Mouse (Mus musculus) erythroid progenitor cell, adult 5-6 weeks (primary cell): ENCODE results near the gene Alk. TPM values are rescaled to one million over a fixed set of nuclear protein-coding genes. Genes with fewer than 3 reads are reported as not detected.

ENCODE experiments used
- ATAC-seq: replicated peaks from 2 replicates; pipeline ENCODE4 v1.8.0; 2016; ENCODE audit warnings: moderate number of reproducible peaks, mild to moderate bottlenecking, moderate TSS enrichment, inconsistent platforms; ENCODE audit not compliant: poor library complexity, low FRiP score, severe bottlenecking
- total RNA-seq, 2 experiments: library from RNA; stranded (forward) in 1 of 2; stranded (reverse) in 1 of 2; fragments of 150-400 nt in 1 of 2; fragments of 186-747, 209-891 nt in 1 of 2; gene quantifications; 2 replicates each; pipeline versions ENCODE4 v1.2.3 to v1.2.4; 2015 to 2017; ENCODE audit warnings: low replicate concordance in 2 of 2

Gene Alk
- not detected in 2 replicates for total RNA-seq (2015; ENCODE audit: low replicate concordance)
- not detected in 2 replicates for total RNA-seq (2017; ENCODE audit: low replicate concordance)

DNA sequence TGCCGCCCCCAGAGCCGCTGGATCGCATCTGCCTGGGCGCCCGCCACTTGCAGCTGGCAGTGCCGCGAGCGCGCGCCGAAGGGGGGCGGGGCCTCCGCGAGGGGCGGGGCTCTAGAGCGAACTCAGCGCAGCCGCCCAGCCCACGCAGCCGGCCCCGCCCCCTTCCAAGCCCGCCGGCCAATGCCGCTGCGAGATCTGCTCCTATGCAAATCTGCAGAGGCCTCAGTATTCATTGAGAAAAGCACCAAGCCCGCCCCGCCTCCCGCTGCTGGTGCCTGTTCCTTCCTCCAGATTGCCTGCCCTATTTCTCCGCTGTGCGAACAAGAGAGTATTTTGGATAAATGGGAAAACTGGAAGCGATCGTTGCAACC, at the start of gene Alk:
Gene Alk, minus strand, starts transcription at position 18 of the 371 bp plus-strand sequence.
- no peak for ATAC-seq

DNA sequence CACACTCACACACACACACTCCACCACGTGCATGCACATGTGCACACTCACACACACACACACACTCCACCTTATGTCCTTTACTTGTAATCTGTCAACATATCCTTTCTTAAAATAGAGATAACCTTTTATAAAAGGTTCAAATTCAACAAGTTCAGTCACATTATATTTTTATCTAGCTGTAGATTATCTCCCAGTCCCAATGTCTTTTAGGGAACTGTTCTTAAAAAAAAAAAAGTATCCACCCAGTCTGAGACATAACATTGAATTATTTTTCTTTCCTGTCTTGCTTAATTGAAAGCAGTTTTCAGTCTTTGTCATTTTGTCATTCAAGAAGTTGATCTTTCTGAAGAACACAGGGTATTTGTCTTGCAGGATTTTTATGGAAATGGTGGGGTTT, 48.4 kb upstream of the Alk start:
- no peak for ATAC-seq

DNA sequence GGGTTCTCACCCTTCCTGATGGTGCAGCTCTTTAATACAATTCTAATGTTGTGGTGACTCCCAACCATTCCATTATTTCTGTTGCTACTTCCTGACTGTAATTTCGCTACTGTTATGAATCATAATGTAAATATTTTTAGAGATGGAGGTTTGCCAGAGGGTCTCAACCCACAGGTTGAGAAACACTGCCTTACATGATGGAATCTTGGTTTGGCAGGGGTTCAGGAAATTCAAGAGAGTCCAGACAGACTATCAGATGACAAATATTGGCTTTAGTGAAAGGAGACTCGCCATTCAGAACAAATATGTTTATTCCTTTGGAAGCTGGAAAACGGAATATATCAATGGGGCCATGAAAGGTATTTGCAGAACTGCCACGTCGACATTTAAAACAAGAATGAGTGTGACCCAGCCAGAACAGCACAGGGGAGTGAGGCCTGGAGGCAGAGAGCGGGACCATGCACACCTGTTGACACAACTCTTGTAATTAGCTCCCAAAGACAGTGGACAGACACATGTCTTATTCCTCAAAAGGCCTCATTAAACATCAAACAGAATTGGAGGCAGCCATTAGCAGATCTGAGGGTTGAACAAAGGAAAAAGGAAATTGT, 44.3 kb upstream of the Alk start:
- ATAC-seq: no peak

DNA sequence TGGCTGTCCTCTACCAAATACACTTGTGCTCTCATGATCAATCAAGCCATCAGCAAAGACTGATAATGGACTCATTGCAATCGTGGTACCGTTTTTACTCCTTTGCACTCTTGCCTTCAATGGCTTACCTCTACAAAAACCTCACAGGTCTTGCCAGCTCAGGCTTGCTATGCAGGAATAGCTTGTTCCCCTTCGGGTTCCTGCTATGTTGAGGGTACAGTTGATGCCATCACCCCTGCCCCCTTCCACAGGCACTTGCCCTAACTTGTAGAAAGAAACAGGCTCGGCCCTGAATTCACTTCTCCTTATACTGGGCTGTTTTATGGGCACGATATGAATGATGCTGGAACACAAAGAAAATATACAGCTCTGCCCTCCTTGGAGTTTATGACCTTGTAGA, 41.7 kb upstream of the Alk start:
- ATAC-seq: no peak

DNA sequence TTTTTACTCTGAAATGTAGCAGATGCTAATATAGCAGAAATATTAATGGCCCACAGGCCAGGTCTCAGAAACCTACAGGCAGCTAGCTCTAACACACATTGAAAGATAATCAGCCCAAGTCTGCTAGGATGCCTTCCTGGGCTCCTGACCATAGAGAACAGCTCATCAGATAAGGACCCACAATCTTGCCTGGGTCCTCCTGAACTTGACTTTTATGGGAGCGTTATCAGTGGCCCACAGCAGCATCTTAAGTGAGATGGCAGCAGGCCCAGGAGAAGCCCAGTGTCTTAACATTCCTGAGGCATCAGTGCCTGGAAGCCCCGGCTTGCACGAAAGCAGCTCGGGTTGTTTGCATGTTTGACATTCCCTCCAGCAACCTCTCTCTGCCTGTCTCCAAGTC, 35.7 kb upstream of the Alk start:
- ATAC-seq: no peak

DNA sequence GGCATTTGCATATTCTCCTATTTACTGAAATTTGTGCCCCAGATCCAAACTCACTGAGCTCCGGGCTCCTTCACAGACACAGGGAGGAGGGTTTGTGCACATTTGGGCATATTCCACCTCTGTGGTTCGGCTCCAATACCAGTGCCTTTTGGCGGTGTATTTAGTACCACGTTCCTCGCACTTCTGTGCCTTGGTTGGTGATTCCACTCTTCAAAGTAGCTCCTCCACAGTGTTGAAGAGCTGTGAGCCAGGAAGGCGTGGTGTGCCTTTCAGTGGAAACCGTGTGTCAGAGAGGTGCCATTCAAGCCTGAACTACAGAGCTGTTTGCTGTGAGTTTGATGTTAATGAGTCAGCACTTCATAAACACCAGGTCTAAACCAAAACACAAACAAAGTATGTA, 35.0 kb upstream of the Alk start:
- no peak for ATAC-seq

DNA sequence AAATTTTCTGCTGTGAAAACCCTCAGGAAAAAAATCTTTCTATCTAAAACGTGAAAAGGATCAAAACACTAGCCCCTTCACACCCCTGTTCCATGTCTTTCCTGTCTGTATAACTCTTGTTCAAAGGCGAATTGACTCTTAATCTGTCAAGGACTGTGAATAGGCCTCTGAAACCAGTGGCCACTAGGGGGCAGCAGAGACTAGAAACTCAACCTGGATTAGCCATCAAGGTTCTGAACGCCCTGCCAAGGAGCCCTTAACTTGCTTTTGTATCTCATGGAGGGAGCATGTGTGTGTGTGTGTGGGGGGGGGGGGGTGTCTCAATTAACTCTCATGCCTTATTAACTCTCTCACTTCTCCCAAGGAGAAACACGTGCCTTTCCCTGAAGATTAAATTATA, 1.8 kb upstream of the Alk start:
- ATAC-seq: no peak

DNA sequence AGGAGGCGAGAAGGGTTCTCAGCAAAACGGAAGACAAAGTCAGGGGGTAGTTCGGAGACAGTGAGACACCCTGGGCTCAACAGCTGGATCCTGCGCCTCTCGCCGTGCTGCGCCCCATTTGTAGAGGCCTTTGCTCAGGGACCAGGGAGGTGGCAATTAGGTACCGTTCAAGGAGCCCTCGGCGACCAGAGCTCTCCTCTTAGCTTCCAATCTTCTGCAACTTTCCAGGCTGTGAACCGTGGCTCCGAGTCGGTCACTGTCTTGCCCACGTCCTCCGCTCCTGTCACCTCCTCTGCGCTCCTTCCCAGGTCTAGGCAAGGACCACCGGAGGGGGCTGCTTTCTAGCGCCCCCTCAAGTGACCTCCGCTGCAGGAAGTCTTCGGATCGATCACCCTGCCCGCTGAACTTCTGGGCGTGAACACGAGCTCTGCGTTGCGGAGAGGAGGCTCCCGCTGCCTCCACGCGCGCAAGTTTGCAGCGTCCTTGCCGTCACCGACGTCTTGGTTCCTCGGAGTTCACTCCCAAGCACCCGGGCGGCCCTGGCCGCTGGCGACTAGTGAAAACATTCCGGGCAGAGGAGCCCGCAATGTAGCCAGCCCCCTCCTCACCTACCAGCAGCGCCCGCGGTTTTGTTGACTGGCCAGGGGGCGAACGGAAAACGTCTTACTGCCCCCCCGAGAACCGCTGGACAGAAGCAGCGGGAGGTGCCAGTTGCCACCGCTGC, 379 bp downstream of the Alk start:
- no peak for ATAC-seq

DNA sequence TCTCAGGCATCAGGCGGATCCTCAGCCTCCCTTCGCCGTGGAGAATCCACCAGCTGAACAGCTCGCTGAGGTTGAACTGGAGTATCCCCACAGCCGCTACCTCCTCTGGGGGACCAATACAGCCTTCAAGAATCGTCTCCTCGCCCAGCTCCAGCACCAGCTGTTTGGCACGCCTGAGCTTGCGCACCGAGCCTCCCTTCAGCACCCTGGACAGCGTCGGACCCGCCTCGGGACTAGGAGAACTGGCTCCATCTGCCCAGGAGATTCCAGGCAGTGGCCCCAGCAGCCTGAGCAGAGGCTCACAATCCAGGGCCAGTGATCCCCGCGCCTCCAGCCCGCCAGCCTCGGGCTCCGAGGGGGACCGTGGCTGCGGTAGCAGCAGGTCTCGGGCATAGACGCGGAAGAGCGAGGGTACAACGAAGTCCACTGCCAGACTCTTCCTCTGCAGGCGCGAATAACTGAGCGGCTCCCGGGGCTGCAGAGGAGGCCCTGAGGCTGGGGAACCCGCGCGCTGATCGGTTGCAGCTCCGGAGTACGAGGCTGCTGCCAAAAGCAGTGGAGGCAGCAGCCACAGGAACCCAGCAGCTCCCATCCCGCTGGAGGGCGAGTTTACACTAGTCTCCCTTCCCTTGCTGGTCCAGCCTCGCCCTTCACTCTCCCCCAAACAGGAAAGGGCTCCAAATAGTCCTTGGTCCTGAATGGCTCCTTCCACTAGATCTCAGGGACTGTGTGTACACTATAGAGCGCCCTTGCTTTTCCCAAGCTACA, 1.1 kb downstream of the Alk start:
- no peak for ATAC-seq

DNA sequence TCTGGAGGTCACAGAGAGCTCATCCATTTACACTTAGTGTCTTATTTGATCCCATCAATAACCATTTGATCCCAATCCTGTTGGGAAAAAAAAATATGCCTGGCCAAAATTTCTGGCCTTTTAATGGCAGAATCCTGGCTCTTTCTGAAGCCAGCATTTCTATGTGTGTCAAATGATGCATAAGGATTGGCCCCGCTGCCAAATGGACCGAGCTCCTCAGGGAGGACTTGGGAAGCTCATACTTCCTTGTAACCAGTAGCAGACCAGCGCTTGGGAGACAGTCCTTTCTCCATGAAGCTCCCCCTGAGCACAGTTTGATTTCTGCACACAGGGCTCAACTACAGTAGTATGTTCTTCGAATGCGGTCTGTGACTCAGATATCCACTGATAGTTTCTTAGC, 3.6 kb downstream of the Alk start:
- ATAC-seq: no peak

DNA sequence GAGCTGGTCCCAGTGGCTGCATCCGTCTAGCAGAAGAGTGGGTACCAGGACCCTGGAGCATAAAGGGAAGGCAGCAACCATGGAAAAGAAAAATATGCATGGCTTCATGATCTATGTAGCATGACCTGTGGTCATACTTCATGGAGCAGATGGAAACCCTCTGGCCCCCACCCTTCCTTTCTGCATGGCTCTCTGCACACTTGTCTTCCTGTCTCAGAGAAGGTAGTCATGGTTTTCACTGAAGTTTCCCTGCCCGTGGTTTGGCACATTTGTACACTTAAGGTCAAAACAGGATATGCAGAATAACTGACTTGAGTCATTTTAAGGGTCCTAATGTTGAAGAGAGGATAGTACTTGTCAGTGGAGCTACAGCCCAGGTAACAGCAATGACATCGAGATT, 16.8 kb downstream of the Alk start:
- ATAC-seq: no peak

DNA sequence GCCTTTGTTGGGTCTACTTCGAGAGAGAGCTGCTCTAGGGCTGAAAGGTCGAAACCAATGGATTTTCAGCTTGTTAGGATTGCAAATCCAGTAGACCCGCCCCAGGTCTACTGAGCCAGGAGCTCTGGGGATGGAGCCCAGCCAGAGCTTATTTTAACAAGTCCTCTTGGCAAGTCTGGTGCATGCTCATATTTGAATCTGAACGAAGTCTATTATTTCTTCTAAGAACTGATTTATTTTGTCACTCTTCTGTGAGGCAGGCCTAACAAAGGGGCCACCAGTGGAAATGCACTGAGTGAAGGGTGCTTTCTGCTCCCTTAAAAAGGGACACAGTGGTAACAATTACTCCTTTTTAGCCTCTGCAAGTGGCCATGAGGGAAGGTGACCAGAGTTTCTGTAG, 24.3 kb downstream of the Alk start:
- no peak for ATAC-seq

DNA sequence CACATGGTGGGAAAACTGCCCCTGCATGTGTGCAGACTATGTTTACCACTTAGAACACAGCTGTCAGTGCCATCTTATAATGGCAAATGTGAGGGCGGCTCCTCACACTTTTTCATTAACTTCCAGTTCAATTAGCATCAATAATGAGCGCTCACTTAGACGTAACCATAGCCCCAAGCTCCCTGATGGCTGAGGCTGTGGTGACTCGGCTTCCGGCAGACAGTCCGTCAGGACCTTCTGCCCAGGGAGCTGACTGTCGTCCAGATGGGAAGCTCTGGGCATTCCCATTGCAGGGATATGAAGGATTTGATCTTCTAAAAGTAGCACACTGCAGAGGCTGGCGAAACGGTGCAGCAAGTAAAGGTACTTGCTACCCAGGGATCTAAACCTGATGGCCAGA, 25.1 kb downstream of the Alk start:
- ATAC-seq: no peak

DNA sequence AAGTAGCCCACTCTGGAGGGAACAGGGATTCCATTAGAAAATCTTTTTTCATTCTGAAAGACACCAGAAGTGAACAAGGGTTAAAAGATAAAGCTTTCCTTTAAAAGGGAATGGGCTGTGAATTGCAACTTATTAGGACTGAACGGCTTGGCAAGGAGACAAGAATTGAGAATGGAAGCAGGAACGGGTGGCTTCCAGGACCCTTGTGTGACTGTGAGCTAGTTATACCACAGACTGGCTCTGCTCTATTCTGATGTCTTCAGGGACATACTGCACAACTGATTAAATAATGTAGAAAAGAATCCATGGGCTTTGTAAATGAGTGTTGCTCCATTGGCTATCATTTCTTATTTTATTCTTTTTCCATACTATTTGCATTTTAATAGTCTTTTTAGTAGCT, 33.0 kb downstream of the Alk start:
- ATAC-seq: no peak

DNA sequence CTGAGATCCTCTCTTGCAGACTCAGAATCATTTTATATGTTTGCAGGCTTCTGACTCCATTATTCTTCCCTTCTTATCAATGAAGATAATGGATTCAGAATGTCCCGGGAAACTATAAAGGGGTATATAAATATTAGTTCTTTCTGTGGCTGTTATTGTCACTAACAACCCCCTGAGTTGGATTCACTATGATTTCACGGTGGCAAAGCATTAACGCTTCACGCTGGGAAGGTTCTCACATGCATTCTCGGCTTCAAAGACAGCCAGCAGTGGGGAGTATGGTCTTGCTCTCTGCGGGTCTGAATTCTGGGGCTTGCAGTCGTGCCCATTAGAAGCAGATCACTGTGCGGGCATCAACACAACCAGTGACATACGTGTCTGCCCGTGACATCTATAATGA, 34.9 kb downstream of the Alk start:
- ATAC-seq: no peak

DNA sequence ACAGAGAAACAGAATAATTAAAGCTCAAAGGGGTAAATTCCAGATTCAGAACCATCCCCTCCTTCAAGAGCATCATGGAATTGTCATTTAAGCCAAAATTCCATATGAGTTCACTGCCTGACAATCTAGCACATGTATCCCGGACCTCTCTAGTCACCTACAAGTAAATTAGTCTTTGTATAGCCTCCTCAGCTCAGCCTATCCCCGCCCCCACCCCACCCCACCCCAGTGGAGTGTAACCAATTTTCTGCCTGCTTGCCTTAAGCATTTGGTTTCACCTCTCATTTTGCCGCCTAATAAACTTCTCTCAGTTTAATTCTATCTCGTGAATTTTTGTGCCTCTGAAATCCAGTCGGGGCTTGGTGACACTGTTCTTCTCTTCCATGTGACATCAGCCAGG, 41.0 kb downstream of the Alk start:
- no peak for ATAC-seq

DNA sequence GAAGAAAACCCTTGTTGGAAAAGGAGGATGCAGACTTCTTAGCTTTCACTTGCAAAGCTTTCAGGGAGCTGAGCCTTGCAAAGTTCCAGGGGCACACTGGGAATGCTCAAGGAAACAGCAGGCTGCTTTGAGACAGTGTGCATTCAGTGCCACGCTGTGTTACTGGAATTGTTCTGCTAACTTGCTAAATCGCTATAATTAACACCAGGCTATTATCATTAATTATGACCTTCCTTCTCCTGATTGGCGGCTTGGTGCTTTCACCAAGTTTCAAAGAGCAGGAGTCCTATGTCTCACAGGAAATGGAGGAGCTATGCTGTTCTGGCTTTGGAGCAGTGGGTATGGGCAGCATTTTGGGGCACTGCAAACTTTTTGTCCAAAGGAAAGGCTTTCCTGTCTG, 43.0 kb downstream of the Alk start:
- ATAC-seq: no peak

DNA sequence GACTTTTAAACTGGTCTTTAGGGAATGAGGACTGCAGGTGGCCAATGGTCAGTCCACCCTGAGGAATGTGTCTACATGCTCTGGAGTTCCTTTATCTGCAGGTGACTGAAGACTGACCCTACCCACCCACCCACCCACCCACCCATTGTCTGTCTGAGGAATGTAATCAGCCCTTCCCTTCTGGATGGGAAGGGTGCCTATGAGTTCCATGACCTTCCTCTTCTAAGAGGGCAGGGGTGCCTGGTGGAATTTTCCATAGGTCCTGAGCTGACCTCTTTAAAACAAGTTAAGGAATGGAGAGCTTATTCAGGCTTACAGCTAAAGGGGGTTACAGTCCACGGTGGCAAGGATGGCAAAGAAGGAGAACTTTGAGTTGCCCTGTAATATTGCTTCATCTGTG, 43.7 kb downstream of the Alk start:
- no peak for ATAC-seq

DNA sequence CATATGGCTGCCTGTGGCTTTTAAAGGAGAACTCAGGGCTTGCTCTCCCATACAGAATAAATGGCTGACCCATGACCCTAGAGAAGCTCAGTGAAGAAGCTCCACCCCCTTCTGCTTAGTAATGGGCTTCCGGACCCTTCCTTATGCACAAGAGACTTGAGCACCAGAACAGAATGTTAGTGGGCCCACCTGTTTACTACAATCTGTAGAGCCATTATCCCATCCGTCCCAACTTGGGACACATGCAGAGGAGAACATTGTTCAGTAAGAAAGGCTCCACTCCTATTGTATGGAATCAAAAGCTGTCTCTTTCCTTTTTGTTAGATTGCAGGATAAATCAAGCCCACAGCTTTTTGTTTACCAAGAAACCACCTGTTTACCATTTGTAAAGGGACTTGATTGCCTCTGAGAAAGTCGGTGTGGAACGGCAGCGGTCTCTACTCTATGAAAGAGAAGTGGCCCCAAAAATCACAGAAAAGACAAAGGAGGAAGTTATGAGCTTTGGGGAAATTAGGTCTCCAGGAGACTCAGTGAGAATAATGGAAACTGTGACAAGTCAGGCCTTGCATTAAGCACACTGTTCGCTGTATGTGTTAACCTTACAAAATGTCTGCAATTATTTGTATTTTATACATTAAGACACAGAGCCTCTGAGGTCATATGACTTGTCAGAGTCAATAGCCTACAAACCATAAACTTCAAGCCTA, 47.2 kb downstream of the Alk start:
- ATAC-seq: no peak

DNA sequence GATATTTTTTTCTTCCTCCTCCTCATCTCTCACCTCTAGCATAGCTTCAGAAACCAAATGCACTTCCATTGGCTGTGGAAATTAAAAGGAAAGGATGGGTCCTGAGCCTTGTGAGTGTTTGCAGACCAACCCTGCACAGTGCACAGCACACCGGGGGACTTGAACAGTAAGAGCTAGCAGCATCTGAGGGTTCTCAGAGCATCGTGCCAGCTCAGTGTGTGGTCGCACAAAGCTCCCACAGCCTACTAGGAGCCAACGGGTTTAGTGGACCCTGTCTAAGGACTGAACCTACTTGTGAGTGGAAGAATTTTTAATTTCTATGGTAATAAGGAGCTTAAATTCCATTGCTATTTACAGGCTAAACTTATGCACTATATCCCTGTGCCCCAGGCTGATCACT, 58.2 kb downstream of the Alk start:
- no peak for ATAC-seq

DNA sequence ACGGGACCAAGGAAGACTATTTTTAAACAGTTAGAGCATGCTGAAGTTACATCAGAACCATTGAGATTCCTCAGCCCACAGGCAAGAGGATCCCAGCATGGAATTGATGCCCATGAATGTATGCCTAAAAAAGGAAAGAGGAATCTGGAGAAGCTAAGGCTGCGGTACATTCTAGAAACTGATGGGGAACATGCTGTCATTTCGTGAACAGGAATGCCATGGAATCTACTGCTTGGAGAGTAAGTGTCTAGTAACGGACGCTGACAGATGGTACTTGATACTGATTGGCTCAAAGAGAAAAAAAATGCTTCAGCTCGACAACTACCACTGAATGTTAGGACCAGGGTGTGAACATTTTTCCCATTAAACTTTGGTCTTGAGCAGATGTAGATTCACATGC, 69.1 kb downstream of the Alk start:
- ATAC-seq: no peak
